Mouse (Mus musculus) hindbrain, embryonic 14.5 days (tissue): ENCODE results near the gene E330021D16Rik. TPM values are rescaled to one million over a fixed set of nuclear protein-coding genes. Genes with fewer than 3 reads are reported as not detected.

ENCODE experiments used
- ATAC-seq: fragments of 200-750 bp; cut with Nextera tagmentation; 2 replicates; pipeline ENCODE4 v1.8.0; 2017; ENCODE audit warnings: moderate number of reproducible peaks, mild to moderate bottlenecking, moderate TSS enrichment, moderate library complexity; ENCODE audit not compliant: low FRiP score
- DNase-seq: peaks from one replicate; pipeline ENCODE4 v3.0.0-alpha.2; 2015; ENCODE audit warnings: low spot score
- H3K27ac ChIP-seq: fragments of 300-500 bp; sonication (generic); 2 replicates; pipeline ENCODE4 v1.5.1; 2014; ENCODE audit warnings: mild to moderate bottlenecking, moderate library complexity
- H3K27me3 ChIP-seq: fragments of 300-500 bp; sonication (generic); 2 replicates; pipeline ENCODE4 v1.6.1; 2014; ENCODE audit warnings: mild to moderate bottlenecking, low read length, mixed read lengths; ENCODE audit not compliant: control insufficient read depth, insufficient read depth
- H3K36me3 ChIP-seq: fragments of 300-500 bp; sonication (generic); replicated peaks from 2 replicates; pipeline ENCODE4 v1.6.1; 2014; ENCODE audit not compliant: control insufficient read depth, insufficient read depth
- H3K4me1 ChIP-seq: fragments of 300-500 bp; sonication (generic); replicated peaks from 2 replicates; pipeline ENCODE4 v1.6.1; 2014; ENCODE audit warnings: antibody characterized with exemption, low read length, mixed read lengths; ENCODE audit not compliant: control insufficient read depth, insufficient read depth
- H3K4me2 ChIP-seq: fragments of 300-500 bp; sonication (generic); replicated peaks from 2 replicates; pipeline ENCODE4 v1.6.1; 2014; ENCODE audit warnings: mild to moderate bottlenecking, moderate library complexity
- H3K4me3 ChIP-seq: fragments of 300-500 bp; sonication (generic); replicated peaks from 2 replicates; pipeline ENCODE4 v1.5.1; 2014; ENCODE audit warnings: mild to moderate bottlenecking, low read length
- H3K9ac ChIP-seq: fragments of 300-500 bp; sonication (generic); 2 replicates; pipeline ENCODE4 v1.6.1; 2014
- H3K9me3 ChIP-seq: fragments of 300-500 bp; sonication (generic); 2 replicates; pipeline ENCODE4 v1.6.1; 2016; ENCODE audit warnings: low read length; ENCODE audit not compliant: control insufficient read depth
- WGBS: fragments of 180-500 bp; shearing (Covaris S2); extraction: QIAGEN DNeasy Blood & Tissue Kit; methylation state at CpG from one replicate; pipeline ENCODE4 v1.1.7; 2014; 5-methylcytosine and 5-hydroxymethylcytosine counted together
- polyA plus RNA-seq: library from polyadenylated mRNA; unstranded; fragments of >200 nt; fragmentation: Nextera tagmentation; extraction: Ambion mirVana; gene quantifications from 2 replicates; pipeline ENCODE4 v1.2.1, GENCODE M21; 2014

E330021D16Rik gene
- polyA plus RNA-seq, 1 experiment from 2014 or later, result not detected

- no peak overlapping the region for H3K9ac ChIP-seq
- no peak overlapping the region for H3K27ac ChIP-seq
- 83% methylated on average over 5 of the region's 5 CpGs for WGBS
- H3K4me2 ChIP-seq, result no peak overlapping the region
- H3K4me3 ChIP-seq, result no peak overlapping the region
- no peaks in the 10 kb centered on the region for H3K36me3 ChIP-seq
- H3K4me1 ChIP-seq, result no peaks in the 10 kb centered on the region
- DNase-seq (no peak), ATAC-seq (no peak)
- no peaks in the 10 kb centered on the region for H3K27me3 ChIP-seq
- H3K9me3 ChIP-seq, result no peaks in the 10 kb centered on the region
Observed at GRCm38 (mm10) chr6:136358471-136358870, 56.9 kb downstream of the E330021D16Rik start.

GRCm38 (mm10) chr6:136353399-136354184, 61.8 kb downstream of the E330021D16Rik start:
- no peak; the same call in 1 of the 2 replicates for ATAC-seq
- WGBS, result 44% methylated on average over 11 of the region's 11 CpGs
- no peaks in the 10 kb centered on the region for H3K9me3 ChIP-seq
- H3K9ac ChIP-seq, result peak overlapping the region; percentile 9; the same call in 1 of the 2 replicates
- H3K4me1 ChIP-seq, result no peaks in the 10 kb centered on the region
- H3K27ac ChIP-seq, result peak overlapping the region; percentile 22; the same call in 1 of the 2 replicates
- no peak overlapping the region for H3K4me2 ChIP-seq
- H3K27me3 ChIP-seq, result no peaks in the 10 kb centered on the region
- DNase-seq, result peak; percentile 94
- no peak overlapping the region for H3K4me3 ChIP-seq
- no peaks in the 10 kb centered on the region for H3K36me3 ChIP-seq

Other genes starting within 250 kb of the E330021D16Rik start
- 41.9 and 50.7 TPM in 2 replicates for gene Grin2b, start 242.1 kb downstream of the E330021D16Rik start, polyA plus RNA-seq
- not detected in 2 replicates for gene Gm8994, start 88.0 kb downstream of the E330021D16Rik start, polyA plus RNA-seq
- gene Atf7ip, start 90.6 kb upstream of the E330021D16Rik start, polyA plus RNA-seq, result 42.8 and 49.7 TPM in 2 replicates
- gene Plbd1, start 246.4 kb upstream of the E330021D16Rik start, polyA plus RNA-seq, result 2.5 and 2.9 TPM in 2 replicates